Mouse (Mus musculus) ES-E14 (cell line): ENCODE measurements around the gene Gm10553.
"Not testable (repeated sequence)": the region's sequence is repeated elsewhere in the genome, so short reads cannot be mapped to it uniquely, and the experiment has no call there.

Experiments used
- CHD2 ChIP-seq: IDR thresholded peaks from 2 replicates; pipeline ENCODE4 v1.6.1; 2014; ENCODE audit warnings: mild to moderate bottlenecking, low read depth, low read length, inconsistent platforms
- ZC3H11A ChIP-seq: IDR thresholded peaks from 2 replicates; pipeline ENCODE4 v1.6.1; 2012; ENCODE audit warnings: low read depth, mild to moderate bottlenecking, inconsistent platforms, low read length, borderline replicate concordance
- ZNF384 ChIP-seq: IDR thresholded peaks from 2 replicates; pipeline ENCODE4 v1.6.1; 2012; ENCODE audit warnings: low read depth, low read length, inconsistent platforms

DNA sequence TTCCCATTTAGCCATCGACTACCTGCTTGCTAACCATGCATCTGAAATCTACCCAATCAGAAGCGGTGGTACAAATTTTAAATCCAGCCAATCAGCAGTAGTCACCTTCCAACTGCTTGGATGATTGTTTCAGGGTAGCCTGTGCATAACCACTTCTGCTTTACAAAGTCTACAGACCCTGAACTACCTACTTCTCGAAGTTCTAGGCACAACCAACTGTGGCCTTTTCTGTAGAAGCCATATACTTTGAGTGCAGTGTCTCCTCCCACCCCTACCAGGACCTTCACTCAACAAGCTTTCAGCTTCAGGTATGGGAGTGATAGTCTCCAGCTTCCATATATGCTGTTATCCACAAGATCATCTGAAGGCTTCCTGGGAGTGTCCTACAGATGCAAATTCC is 7.8 kb upstream of the Gm10553 start:
- not testable (repeated sequence) for TF ChIP-seq CHD2, ZNF384, ZC3H11A
